Mouse (Mus musculus) erythroblast, embryonic 14.5 days (primary cell): ENCODE data around the gene Gsdma2.

Source experiments
- GATA1 ChIP-seq: IDR thresholded peaks from 2 replicates; pipeline ENCODE4 v1.6.1; 2012; ENCODE audit warnings: low read length, inconsistent platforms, mixed read lengths
- TAL1 ChIP-seq: IDR thresholded peaks from 3 replicates; pipeline ENCODE4 v1.6.1; 2012; ENCODE audit warnings: low read length, inconsistent platforms, mixed read lengths

- TF ChIP-seq TAL1: no peak
- TF ChIP-seq GATA1: no peak
Measured at GRCm38 (mm10) chr11:98702323-98702722, 55.8 kb downstream of the Gsdma2 start.
